Mouse (Mus musculus): ENCODE results near the gene Olfr643.
"Not testable (repeated sequence)": the region's sequence is repeated elsewhere in the genome, so short reads cannot be mapped to it uniquely, and the experiment has no call there.

Olfr643 gene

GRCm38 (mm10) chr7:104018953-104019352 is 118.3 kb downstream of the Olfr643 start:
- DNase-seq (ENCODE audit: low read depth, low spot score): no peak

- DNase-seq (ENCODE audit: low read depth, low spot score): no peak
Measured at GRCm38 (mm10) chr7:104017203-104017602, 120.0 kb downstream of the Olfr643 start, which contains the start of gene Olfr639. Gene Olfr639 (minus strand): TSS chr7:104017303.

GRCm38 (mm10) chr7:103999124-103999523 is 138.1 kb downstream of the Olfr643 start:
- DNase-seq (ENCODE audit: low read depth, low spot score): no peak

- no peak for DNase-seq (ENCODE audit: low read depth, low spot score)
Measured at GRCm38 (mm10) chr7:103998446-103998845, 138.8 kb downstream of the Olfr643 start, which contains the start of gene Olfr638. Gene Olfr638 (plus strand): TSS chr7:103998746.

- no peak for DNase-seq (ENCODE audit: low read depth, low spot score)
Measured at GRCm38 (mm10) chr7:103971782-103972181, 165.4 kb downstream of the Olfr643 start.

GRCm38 (mm10) chr7:103970852-103971251 is 166.4 kb downstream of the Olfr643 start, which contains the start of gene Olfr635:
Gene Olfr635 (plus strand): TSS chr7:103971152.
- no peak for DNase-seq (ENCODE audit: low read depth, low spot score)

GRCm38 (mm10) chr7:103966873-103967272 is 170.3 kb downstream of the Olfr643 start:
- not testable (repeated sequence) for DNase-seq (ENCODE audit: low read depth, low spot score)
